Mouse (Mus musculus) heart, embryonic 12.5 days (tissue): ENCODE measurements around the gene Npb. TPM values are rescaled to one million over a fixed set of nuclear protein-coding genes. Genes with fewer than 3 reads are reported as not detected.

Experiments
- ATAC-seq: fragments of 200-750 bp; cut with Nextera tagmentation; 2 replicates; pipeline ENCODE4 v1.8.0; 2017; ENCODE audit warnings: moderate TSS enrichment, moderate library complexity; ENCODE audit not compliant: insufficient number of reproducible peaks, low FRiP score
- H3K27ac ChIP-seq: fragments of 300-500 bp; sonication (generic); 2 replicates; pipeline ENCODE4 v1.5.1; 2016; ENCODE audit warnings: mild to moderate bottlenecking, moderate library complexity; ENCODE audit not compliant: poor library complexity, severe bottlenecking
- H3K27me3 ChIP-seq: fragments of 300-500 bp; sonication (generic); replicated peaks from 2 replicates; pipeline ENCODE4 v1.6.1; 2016; ENCODE audit warnings: mild to moderate bottlenecking, moderate library complexity
- H3K36me3 ChIP-seq: fragments of 300-500 bp; sonication (generic); 2 replicates; pipeline ENCODE4 v1.6.1; 2016; ENCODE audit warnings: mild to moderate bottlenecking, moderate library complexity
- H3K4me1 ChIP-seq: fragments of 300-500 bp; sonication (generic); replicated peaks from 2 replicates; pipeline ENCODE4 v1.6.1; 2016; ENCODE audit warnings: mild to moderate bottlenecking
- H3K4me2 ChIP-seq: fragments of 300-500 bp; sonication (generic); 2 replicates; pipeline ENCODE4 v1.6.1; 2016; ENCODE audit warnings: mild to moderate bottlenecking, moderate library complexity
- H3K4me3 ChIP-seq: fragments of 300-500 bp; sonication (generic); 2 replicates; pipeline ENCODE4 v1.5.1; 2016; ENCODE audit warnings: mild to moderate bottlenecking
- H3K9ac ChIP-seq: fragments of 300-500 bp; sonication (generic); 2 replicates; pipeline ENCODE4 v1.6.1; 2016; ENCODE audit warnings: mild to moderate bottlenecking, moderate library complexity
- H3K9me3 ChIP-seq: fragments of 300-500 bp; sonication (generic); replicated peaks from 2 replicates; pipeline ENCODE4 v1.6.1; 2016; ENCODE audit warnings: mild to moderate bottlenecking, moderate library complexity
- WGBS: fragments of 180-500 bp; shearing (Covaris S2); methylation state at CpG from one replicate; pipeline ENCODE4 v1.1.7; 2016; 5-methylcytosine and 5-hydroxymethylcytosine counted together
- polyA plus RNA-seq: library from polyadenylated mRNA; unstranded; fragments of >200 nt; fragmentation: Nextera tagmentation; extraction: Ambion mirVana; gene quantifications from 2 replicates; pipeline ENCODE4 v1.2.1, GENCODE M21; 2016

The Npb gene
- polyA plus RNA-seq, 1 experiment from 2014 or later = 20.3 TPM

DNA sequence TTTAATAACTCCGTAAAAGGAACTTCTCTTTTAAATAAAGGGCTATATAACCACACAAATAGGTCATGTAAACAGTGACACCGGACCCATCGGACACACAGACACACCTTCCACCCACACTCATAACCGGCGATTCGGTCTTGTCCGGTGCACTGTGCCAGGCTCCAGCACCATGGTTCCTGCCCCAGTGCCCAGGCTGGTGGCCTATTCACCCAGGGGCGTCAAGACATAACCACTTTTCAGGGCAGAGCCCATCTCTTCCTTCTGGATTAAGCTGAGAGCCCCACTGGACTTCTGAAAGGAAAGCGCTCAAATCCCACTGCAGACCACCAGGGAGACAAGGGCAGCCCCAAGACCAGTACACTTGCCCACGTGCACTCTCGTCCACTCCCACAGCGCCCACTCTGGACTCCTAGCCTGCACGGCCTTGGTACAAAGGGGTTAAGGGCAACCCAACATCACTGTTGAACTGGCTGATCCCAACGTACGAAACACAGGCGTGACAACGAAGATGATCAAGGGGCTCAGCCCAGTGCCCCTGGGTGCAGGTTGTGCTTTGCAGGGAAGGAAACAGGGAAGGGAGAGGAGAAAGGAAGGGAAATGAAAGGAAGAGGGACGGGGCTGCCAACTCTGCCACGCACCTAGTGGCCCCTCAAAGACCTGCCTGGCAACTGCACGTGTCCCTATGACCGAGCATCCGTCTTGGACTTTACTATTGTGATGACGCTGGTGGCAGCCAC is 20.5 kb downstream of the Npb start:
- Histone ChIP-seq H3K4me2 (peak overlapping the region; percentile 86), H3K9ac (no peak overlapping the region; the same call in 1 of the 2 replicates), H3K9me3 (no peaks in the 10 kb centered on the region), H3K4me1 (peaks cover 58% of the 10 kb centered on the region), H3K4me3 (peak overlapping the region; percentile 86; the same call in 1 of the 2 replicates), H3K36me3 (peaks cover 24% of the 10 kb centered on the region), H3K27me3 (no peaks in the 10 kb centered on the region), H3K27ac (no peak overlapping the region)
- 94% methylated on average over 23 of the region's 23 CpGs for WGBS
- no peak for ATAC-seq

DNA sequence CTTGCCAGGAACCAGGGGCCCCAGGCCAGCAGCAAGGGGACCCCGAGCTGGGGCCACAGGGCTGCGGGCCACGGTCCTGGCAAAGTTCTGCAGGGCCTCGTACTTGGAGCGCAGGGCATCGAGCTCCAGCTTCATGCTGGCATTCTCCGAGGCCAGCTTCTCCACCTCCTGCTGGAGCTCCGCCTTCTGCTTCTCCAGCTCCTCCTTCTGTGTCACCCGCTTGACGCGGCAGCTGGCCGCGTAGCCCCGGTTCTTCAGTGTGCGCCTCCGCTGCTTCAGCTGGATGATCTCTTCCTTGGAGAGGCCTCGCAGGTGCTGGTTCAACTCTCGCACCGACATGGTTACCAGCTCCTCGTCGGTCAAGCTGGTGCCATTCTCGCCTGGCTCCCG is 21.1 kb downstream of the Npb start:
- Histone ChIP-seq H3K9ac (peak overlapping the region; percentile 85; the same call in 1 of the 2 replicates), H3K36me3 (peaks cover 24% of the 10 kb centered on the region), H3K9me3 (no peaks in the 10 kb centered on the region), H3K27ac (peak overlapping the region; percentile 91), H3K27me3 (no peaks in the 10 kb centered on the region), H3K4me1 (peaks cover 58% of the 10 kb centered on the region), H3K4me2 (peak overlapping the region; percentile 86), H3K4me3 (peak overlapping the region; percentile 86)
- WGBS = 79% methylated on average over 23 of the region's 23 CpGs
- no peak for ATAC-seq

DNA sequence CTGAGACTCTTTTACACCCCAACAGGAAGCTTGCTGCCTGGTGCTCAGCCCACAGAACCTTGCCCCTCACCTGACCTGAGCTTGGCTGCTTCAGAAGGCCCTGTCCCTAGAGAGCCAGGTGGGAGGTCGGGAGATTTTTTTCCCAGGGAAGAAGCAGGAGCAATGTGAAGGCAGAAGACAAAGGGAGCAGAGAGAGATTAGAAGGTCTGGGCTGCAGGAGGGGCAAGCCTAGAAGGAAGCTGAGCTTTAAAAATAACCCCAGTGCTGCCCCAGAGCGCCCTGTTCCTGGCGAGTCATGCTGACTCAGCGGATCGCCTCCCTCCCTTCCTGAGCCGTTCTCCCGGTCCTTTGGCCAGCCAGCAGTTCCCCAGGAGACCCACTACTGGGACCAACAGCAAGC is 21.6 kb downstream of the Npb start:
- ATAC-seq = peak; percentile 63
- peak overlapping the region; percentile 85 for H3K9ac ChIP-seq
- H3K27ac ChIP-seq = peak overlapping the region; percentile 91
- H3K4me2 ChIP-seq = peak overlapping the region; percentile 86
- peaks cover 59% of the 10 kb centered on the region for H3K4me1 ChIP-seq
- peak overlapping the region; percentile 86 for H3K4me3 ChIP-seq
- WGBS = 10% methylated on average over 7 of the region's 7 CpGs
- peaks cover 24% of the 10 kb centered on the region for H3K36me3 ChIP-seq
- H3K9me3 ChIP-seq = no peaks in the 10 kb centered on the region
- H3K27me3 ChIP-seq = no peaks in the 10 kb centered on the region

DNA sequence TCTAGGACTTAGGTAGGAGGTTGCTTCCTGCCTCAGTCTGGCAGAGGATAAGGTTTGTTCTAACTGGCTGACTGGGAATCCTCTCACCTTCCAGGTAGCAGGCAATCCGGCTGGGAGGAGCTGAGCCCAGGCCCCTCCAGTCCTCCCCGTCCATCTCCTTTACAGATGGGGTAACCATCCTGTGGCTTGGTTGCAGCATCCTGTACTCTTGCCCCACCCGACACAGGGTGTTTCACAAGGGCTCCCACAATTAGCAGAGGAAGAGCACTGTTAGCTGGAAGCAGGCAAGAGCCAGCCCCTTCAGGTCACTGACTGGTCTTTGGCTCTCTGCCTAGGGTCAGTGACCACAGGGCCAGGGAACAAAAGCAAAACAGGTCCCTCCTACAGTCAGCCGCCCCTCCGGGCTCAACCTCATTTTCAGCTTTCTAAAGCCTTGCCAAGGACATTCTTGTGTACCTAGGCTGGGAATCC is 22.2 kb downstream of the Npb start:
- H3K4me2 ChIP-seq = peak overlapping the region; percentile 86
- H3K36me3 ChIP-seq = peaks cover 24% of the 10 kb centered on the region
- no peaks in the 10 kb centered on the region for H3K27me3 ChIP-seq
- no peak for ATAC-seq
- peaks cover 55% of the 10 kb centered on the region for H3K4me1 ChIP-seq
- peak overlapping the region; percentile 86 for H3K4me3 ChIP-seq
- H3K9ac ChIP-seq = peak overlapping the region; percentile 85
- no peaks in the 10 kb centered on the region for H3K9me3 ChIP-seq
- H3K27ac ChIP-seq = peak overlapping the region; percentile 91
- WGBS = 46% methylated on average over 5 of the region's 5 CpGs

DNA sequence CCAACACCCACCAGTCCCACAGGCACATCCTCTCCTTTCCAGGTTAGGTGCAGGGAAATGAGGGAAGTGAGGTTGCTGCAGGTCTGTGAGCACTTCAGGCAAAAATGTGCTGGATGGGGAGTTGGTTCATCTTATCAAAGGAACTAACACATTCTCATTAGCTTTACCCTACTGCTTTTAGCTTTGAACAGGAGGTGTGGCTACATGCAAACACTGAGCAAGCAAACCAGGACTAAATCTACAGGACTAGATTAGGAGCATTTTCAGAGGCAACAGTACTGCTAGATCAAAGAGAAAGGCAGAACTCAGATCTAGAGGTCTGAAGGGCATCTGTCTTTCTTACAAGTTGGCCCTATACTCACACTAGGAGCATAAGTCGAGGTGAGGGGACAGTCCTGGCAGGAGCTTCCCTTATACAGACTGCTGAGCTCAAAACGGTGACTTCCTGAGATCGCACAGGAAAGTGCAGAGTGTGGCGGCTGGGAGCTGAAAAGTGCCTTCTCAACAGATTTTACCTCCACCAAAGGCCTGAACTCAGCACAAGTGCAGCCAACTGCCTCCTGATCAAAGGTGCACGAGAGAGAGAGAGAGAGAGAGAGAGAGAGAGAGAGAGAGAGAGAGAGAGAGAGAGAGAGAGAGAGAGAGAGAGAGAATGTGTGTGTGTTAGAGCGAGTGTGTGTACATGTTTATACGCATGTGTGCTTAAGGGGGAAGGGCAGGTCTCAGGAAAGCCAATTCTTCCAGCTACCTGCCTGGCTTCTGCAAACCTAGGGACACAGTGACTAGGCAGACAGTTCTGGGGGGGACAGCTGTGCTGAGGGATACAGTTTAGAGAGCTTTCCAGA is 22.8 kb downstream of the Npb start:
- peak overlapping the region; percentile 86 for H3K4me2 ChIP-seq
- H3K27ac ChIP-seq = peak overlapping the region; percentile 91
- no peaks in the 10 kb centered on the region for H3K27me3 ChIP-seq
- no peak for ATAC-seq
- H3K9me3 ChIP-seq = no peaks in the 10 kb centered on the region
- 27% methylated on average over 7 of the region's 7 CpGs for WGBS
- H3K4me3 ChIP-seq = peak overlapping the region; percentile 86
- peaks cover 48% of the 10 kb centered on the region for H3K4me1 ChIP-seq
- peak overlapping the region; percentile 85 for H3K9ac ChIP-seq
- H3K36me3 ChIP-seq = peaks cover 24% of the 10 kb centered on the region

DNA sequence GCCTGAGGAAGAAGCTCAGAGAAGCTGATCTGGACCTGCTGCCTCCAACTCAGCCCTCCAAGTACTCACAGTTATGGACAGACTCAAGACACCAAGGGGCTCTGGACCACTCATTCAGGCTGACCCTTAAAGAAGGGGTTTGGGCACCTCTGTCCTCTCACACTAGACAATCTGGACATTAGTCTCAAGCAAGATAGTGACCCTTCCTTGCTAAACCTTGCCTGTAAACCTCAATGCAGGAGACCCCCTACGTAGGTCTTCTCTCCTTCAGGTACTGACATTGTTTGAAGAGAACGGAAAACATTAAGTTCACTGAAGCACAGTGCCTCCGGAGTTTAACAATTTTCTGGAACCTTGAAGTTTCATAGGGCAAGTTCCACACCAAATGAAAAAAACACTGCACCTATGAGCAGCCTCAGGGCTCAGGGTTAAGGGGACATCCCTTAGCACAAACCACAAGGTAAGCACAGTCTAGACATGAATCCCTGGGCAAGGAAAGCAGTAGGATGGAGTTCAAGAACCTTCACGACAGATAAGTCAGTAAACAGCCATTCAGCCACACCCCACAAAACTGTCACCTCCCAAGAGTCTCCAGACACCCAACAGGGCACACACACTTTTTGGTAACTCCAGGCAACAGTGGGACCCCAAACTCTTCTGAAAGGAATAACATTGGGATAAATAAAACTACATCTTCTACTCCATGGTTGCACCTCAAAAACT is 23.6 kb downstream of the Npb start:
- H3K4me2 ChIP-seq = peak overlapping the region; percentile 86
- ATAC-seq = no peak
- 51% methylated on average over 4 of the region's 4 CpGs for WGBS
- H3K9ac ChIP-seq = peak overlapping the region; percentile 85
- peak overlapping the region; percentile 91 for H3K27ac ChIP-seq
- H3K27me3 ChIP-seq = no peaks in the 10 kb centered on the region
- no peaks in the 10 kb centered on the region for H3K9me3 ChIP-seq
- H3K4me3 ChIP-seq = peak overlapping the region; percentile 86
- peaks cover 44% of the 10 kb centered on the region for H3K4me1 ChIP-seq
- H3K36me3 ChIP-seq = peaks cover 19% of the 10 kb centered on the region

DNA sequence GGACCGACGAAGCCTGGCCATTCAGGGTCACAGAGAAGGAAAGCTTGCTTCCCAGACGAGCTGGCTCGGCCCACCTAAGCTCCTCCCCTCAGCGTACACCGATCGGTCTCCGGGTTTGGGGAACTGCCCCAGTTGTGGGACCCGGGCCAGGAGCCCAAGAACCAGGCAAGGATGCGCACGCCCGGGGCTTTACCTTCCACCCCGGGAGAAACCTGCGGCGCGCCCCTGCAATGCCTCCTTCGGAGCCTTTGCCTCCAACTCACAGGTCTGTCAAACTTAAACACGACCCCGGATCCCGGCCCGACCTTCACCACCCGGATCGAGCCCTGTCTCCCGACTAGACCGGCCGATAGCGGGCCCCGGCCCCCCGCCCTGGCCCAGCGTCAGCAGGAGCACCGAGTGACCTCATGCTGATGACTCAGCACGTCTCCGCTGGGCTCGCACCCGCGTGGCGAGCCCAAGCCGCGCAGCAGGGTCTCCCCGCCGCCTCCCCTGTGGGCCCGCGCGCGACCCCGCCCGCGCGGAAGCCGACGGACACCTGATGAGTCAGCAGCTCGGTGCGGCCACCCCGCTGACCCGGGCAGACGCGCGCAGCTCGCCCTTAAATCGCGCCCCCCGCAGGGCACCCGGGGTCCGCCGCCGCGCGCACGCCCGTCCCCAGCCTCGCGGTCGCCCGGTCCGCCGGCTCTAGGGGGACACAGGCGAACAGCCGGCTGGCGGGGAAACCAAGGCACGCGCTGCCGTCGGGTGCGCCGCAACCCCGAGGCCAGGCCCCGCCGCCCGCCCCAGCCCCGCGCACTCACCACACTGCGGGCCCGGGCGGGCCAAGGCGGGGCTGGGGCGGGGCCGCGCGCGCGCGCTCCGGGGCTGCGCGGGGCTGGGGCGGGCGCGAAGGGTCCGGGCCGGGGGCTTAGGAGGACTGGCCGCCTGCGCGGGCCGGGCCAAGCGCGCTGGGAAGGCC is 24.6 kb downstream of the Npb start:
- H3K9ac ChIP-seq = peak overlapping the region; percentile 85
- peaks cover 9% of the 10 kb centered on the region for H3K36me3 ChIP-seq
- H3K4me3 ChIP-seq = peak overlapping the region; percentile 86
- peaks cover 42% of the 10 kb centered on the region for H3K4me1 ChIP-seq
- ATAC-seq = peak; percentile 81
- H3K9me3 ChIP-seq = no peaks in the 10 kb centered on the region
- under 1% methylated on average over 116 of the region's 116 CpGs for WGBS
- H3K27ac ChIP-seq = peak overlapping the region; percentile 91
- H3K4me2 ChIP-seq = peak overlapping the region; percentile 86
- H3K27me3 ChIP-seq = no peaks in the 10 kb centered on the region

DNA sequence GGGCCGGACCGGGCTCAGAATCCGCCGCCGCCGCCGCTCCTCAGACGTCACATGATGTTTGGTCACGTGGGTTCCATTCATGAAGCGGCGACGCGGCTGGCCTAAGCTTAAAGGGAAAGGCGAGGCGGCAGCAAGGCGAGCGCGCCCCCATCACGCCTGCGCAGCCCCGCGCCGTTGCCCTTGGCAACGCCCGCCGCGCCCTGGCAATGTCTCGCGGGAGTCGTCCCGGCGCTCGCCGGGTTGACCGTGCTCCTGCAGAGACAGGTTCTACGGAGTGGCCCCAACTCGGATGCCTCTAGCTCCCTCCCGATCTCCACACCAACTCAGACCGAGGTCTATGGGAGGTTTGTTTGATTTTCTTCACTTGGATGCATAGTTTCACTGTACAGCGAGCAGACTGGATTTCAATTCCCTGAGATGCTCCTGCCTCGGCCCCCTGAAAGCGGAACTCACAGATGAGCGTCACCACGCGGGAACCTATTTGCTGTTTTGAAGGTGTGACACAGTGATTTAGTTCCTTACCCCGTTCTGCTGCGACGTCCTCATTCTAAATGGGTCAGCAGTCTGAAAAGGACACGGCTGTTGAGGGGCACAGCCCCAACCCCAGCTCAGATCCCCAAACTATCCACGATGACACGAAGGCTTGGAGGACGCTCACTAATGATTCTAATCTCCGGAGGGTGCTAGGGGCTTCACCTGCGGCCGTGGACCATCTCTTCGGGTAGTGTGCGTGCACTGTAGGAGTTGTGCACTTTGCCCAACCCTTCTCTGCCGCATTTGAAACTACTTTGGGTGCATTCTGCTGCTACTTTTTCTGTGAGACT is 25.5 kb downstream of the Npb start, which contains the start of gene Mafg:
Gene Mafg, minus strand, starts transcription at position 81 of the 824 bp plus-strand sequence.
- Histone ChIP-seq H3K4me2 (peak within 1 kb of the TSS; percentile 86), H3K27me3 (no peaks in the 10 kb centered on the region), H3K4me1 (peaks cover 42% of the 10 kb centered on the region), H3K27ac (peak within 1 kb of the TSS; percentile 91), H3K36me3 (peaks cover 7% of the 10 kb centered on the region), H3K9me3 (no peaks in the 10 kb centered on the region), H3K4me3 (peak within 1 kb of the TSS; percentile 86), H3K9ac (peak within 1 kb of the TSS; percentile 85)
- 10% methylated on average over 58 of the region's 58 CpGs for WGBS
- peak; percentile 87 for ATAC-seq

DNA sequence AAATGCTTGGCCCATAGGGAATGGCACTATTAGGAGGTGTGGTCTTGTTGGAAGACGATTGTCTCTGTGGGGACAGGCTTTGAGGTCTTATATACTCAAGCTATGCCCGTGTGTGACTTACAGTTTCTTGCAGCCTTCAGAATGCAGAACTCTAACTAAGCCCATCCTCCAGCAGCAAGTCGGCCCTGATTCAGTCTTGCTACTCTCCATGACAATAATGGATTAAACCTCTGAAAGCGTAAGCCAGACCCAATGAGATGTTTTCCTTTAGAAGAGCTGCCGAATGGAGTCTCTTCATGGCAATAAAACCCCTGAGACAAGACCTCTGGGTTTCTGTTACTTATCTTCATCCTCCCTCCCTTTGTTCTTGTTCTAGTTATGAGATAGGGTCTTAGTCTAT is 26.5 kb downstream of the Npb start:
- ATAC-seq = no peak
- Histone ChIP-seq H3K9me3 (no peaks in the 10 kb centered on the region), H3K36me3 (no peaks in the 10 kb centered on the region), H3K9ac (no peak overlapping the region), H3K27me3 (no peaks in the 10 kb centered on the region), H3K4me3 (no peak overlapping the region), H3K4me2 (no peak overlapping the region), H3K27ac (no peak overlapping the region), H3K4me1 (peaks cover 32% of the 10 kb centered on the region)
- 83% methylated on average over 5 of the region's 5 CpGs for WGBS
